Mouse (Mus musculus) heart, embryonic 13.5 days (tissue): ENCODE data around the gene Slc12a4. TPM values are rescaled to one million over a fixed set of nuclear protein-coding genes. Genes with fewer than 3 reads are reported as not detected.
A peak's percentile ranks its signal among the peaks of the same experiment; 100 is the strongest.
"Not testable (repeated sequence)": the region's sequence is repeated elsewhere in the genome, so short reads cannot be mapped to it uniquely, and the experiment has no call there.

ENCODE experiments used
- ATAC-seq: fragments of 200-750 bp; cut with Nextera tagmentation; 2 replicates; pipeline ENCODE4 v1.8.0; 2017; ENCODE audit warnings: moderate TSS enrichment; ENCODE audit not compliant: insufficient number of reproducible peaks, low FRiP score, low TSS enrichment; ENCODE audit errors: extremely low read depth
- H3K27ac ChIP-seq: fragments of 300-500 bp; sonication (generic); replicated peaks from 2 replicates; pipeline ENCODE4 v1.5.1; 2015; ENCODE audit warnings: moderate library complexity, mild to moderate bottlenecking, inconsistent platforms
- H3K27me3 ChIP-seq: fragments of 300-500 bp; sonication (generic); replicated peaks from 2 replicates; pipeline ENCODE4 v1.6.1; 2015; ENCODE audit warnings: mild to moderate bottlenecking, inconsistent platforms
- H3K36me3 ChIP-seq: fragments of 300-500 bp; sonication (generic); 2 replicates; pipeline ENCODE4 v1.6.1; 2015; ENCODE audit warnings: mild to moderate bottlenecking, inconsistent platforms
- H3K4me1 ChIP-seq: fragments of 300-500 bp; sonication (generic); 2 replicates; pipeline ENCODE4 v1.6.1; 2015; ENCODE audit warnings: inconsistent platforms
- H3K4me2 ChIP-seq: fragments of 300-500 bp; sonication (generic); 2 replicates; pipeline ENCODE4 v1.6.1; 2015; ENCODE audit warnings: inconsistent platforms, mild to moderate bottlenecking, moderate library complexity
- H3K4me3 ChIP-seq: fragments of 300-500 bp; sonication (generic); 2 replicates; pipeline ENCODE4 v1.5.1; 2015; ENCODE audit warnings: moderate library complexity, mild to moderate bottlenecking, inconsistent platforms
- H3K9ac ChIP-seq: fragments of 300-500 bp; sonication (generic); 2 replicates; pipeline ENCODE4 v1.6.1; 2015; ENCODE audit warnings: inconsistent platforms, mild to moderate bottlenecking, moderate library complexity
- H3K9me3 ChIP-seq: fragments of 300-500 bp; sonication (generic); 2 replicates; pipeline ENCODE4 v1.6.1; 2016; ENCODE audit warnings: inconsistent platforms
- WGBS: fragments of 180-500 bp; shearing (Covaris S2); methylation state at CpG from one replicate; pipeline ENCODE4 v1.1.7; 2015; ENCODE audit warnings: mixed read lengths; 5-methylcytosine and 5-hydroxymethylcytosine counted together
- polyA plus RNA-seq: library from polyadenylated mRNA; unstranded; fragments of >200 nt; fragmentation: Nextera tagmentation; extraction: Ambion mirVana; gene quantifications from 2 replicates; pipeline ENCODE4 v1.2.1, GENCODE M21; 2015

Slc12a4 gene
- 37.7 and 39.4 TPM in 2 replicates for polyA plus RNA-seq

DNA sequence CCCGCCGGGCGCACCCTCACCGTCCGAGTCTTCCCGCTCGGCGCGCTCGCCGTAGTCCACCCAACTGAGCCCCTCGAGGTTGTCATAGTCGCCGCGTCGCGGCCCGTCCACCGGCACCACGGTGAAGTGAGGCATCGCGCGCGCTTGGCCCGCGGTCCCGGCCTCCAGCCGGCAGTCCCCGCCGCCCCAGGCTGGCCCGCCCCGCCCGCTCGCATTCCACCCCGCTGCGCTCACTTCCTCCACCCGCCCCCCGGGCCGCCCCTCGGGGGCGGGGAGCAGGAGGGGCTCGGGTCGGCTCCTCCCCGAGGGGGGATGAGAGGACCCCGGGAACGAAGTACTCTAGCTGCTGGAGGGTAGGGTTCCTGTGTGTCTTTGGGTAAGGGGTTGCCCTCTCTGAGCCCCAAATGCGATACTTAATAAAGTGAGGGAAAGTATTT lies at the start of gene Slc12a4:
Gene Slc12a4 (minus strand): TSS at position 193 of the 437 bp plus-strand sequence.
- H3K4me1 ChIP-seq = peaks cover 66% of the 10 kb centered on the region
- H3K27me3 ChIP-seq = no peaks in the 10 kb centered on the region
- peak within 1 kb of the TSS; percentile 90 for H3K4me3 ChIP-seq
- peak; percentile 78 for ATAC-seq
- 0 out of 2 replicates have a peak, but pooled peaks cover 6% of the 10 kb centered on the region for H3K36me3 ChIP-seq
- peak within 1 kb of the TSS; percentile 77 for H3K4me2 ChIP-seq
- H3K9me3 ChIP-seq = no peaks in the 10 kb centered on the region
- peak within 1 kb of the TSS; percentile 97 for H3K9ac ChIP-seq
- WGBS = 1% methylated on average over 46 of the region's 47 CpGs
- H3K27ac ChIP-seq = peak within 1 kb of the TSS; percentile 95

- ATAC-seq, H3K9me3 ChIP-seq, H3K27me3 ChIP-seq, H3K27ac ChIP-seq: not testable (repeated sequence)
- Histone ChIP-seq H3K4me3 (peak overlapping the region; percentile 96), H3K4me1 (peaks cover 20% of the 10 kb centered on the region), H3K36me3 (peaks cover 23% of the 10 kb centered on the region), H3K4me2 (peak overlapping the region; percentile 100), H3K9ac (peak overlapping the region; percentile 94)
- 75% methylated on average over 8 of the region's 8 CpGs for WGBS
Measured at GRCm38 (mm10) chr8:106012203-106012602, 46.3 kb upstream of the Slc12a4 start.

- WGBS = 3% methylated on average over 6 of the region's 6 CpGs
- no peaks in the 10 kb centered on the region for H3K27me3 ChIP-seq
- peak within 1 kb of the TSS; percentile 100 for H3K4me2 ChIP-seq
- peaks cover 19% of the 10 kb centered on the region for H3K36me3 ChIP-seq
- peaks cover 20% of the 10 kb centered on the region for H3K4me1 ChIP-seq
- ATAC-seq = no peak
- H3K4me3 ChIP-seq = peak within 1 kb of the TSS; percentile 96
- no peaks in the 10 kb centered on the region for H3K9me3 ChIP-seq
- peak within 1 kb of the TSS; percentile 94 for H3K9ac ChIP-seq
- peak within 1 kb of the TSS; percentile 60 for H3K27ac ChIP-seq
Measured at GRCm38 (mm10) chr8:106011643-106011986, 45.7 kb upstream of the Slc12a4 start, which contains the start of gene Ddx28. TSS of gene Ddx28 (minus strand) at chr8:106011882.

- Histone ChIP-seq H3K36me3 (peaks cover 14% of the 10 kb centered on the region), H3K27me3 (no peaks in the 10 kb centered on the region), H3K9me3 (no peaks in the 10 kb centered on the region), H3K4me2 (peak overlapping the region; percentile 100), H3K27ac (peak overlapping the region; percentile 60), H3K9ac (peak overlapping the region; percentile 94), H3K4me1 (peaks cover 20% of the 10 kb centered on the region), H3K4me3 (peak overlapping the region; percentile 96)
- peak; percentile 82 for ATAC-seq
- 1% methylated on average over 74 of the region's 74 CpGs for WGBS
Measured at GRCm38 (mm10) chr8:106010748-106011642, 45.1 kb upstream of the Slc12a4 start.

- 62% methylated on average over 3 of the region's 3 CpGs for WGBS
- ATAC-seq, H3K4me2 ChIP-seq, H3K27ac ChIP-seq, H3K36me3 ChIP-seq, H3K9me3 ChIP-seq, H3K27me3 ChIP-seq, H3K4me3 ChIP-seq, H3K9ac ChIP-seq: not testable (repeated sequence)
- peaks cover 20% of the 10 kb centered on the region for H3K4me1 ChIP-seq
Measured at GRCm38 (mm10) chr8:106007891-106008290, 42.0 kb upstream of the Slc12a4 start.

GRCm38 (mm10) chr8:106007135-106007534 lies 41.2 kb upstream of the Slc12a4 start:
- no peak for ATAC-seq
- Histone ChIP-seq H3K4me3 (no peak overlapping the region), H3K9me3 (no peaks in the 10 kb centered on the region), H3K27ac (no peak overlapping the region), H3K27me3 (no peaks in the 10 kb centered on the region), H3K4me1 (peaks cover 19% of the 10 kb centered on the region), H3K36me3 (peaks cover 8% of the 10 kb centered on the region; the same call in 1 of the 2 replicates), H3K9ac (no peak overlapping the region), H3K4me2 (no peak overlapping the region)
- 63% methylated on average over 3 of the region's 3 CpGs for WGBS

GRCm38 (mm10) chr8:106006413-106006812 lies 40.5 kb upstream of the Slc12a4 start:
- Histone ChIP-seq H3K9ac (no peak overlapping the region), H3K4me3 (no peak overlapping the region), H3K4me2 (no peak overlapping the region), H3K27me3 (no peaks in the 10 kb centered on the region), H3K27ac (no peak overlapping the region), H3K36me3 (peaks cover 8% of the 10 kb centered on the region; the same call in 1 of the 2 replicates), H3K9me3 (no peaks in the 10 kb centered on the region), H3K4me1 (peaks cover 13% of the 10 kb centered on the region)
- ATAC-seq = no peak
- 81% methylated on average over 4 of the region's 4 CpGs for WGBS

GRCm38 (mm10) chr8:106005875-106006274 lies 40.0 kb upstream of the Slc12a4 start, which contains the start of gene Dpep2nb:
TSS of gene Dpep2nb (minus strand) at chr8:106005975.
- no peak within 1 kb of the TSS for H3K4me2 ChIP-seq
- H3K27ac ChIP-seq = no peak within 1 kb of the TSS
- H3K4me1 ChIP-seq = peaks cover 13% of the 10 kb centered on the region
- H3K36me3 ChIP-seq = peaks cover 8% of the 10 kb centered on the region; the same call in 1 of the 2 replicates
- H3K9ac ChIP-seq = no peak within 1 kb of the TSS
- H3K9me3 ChIP-seq = no peaks in the 10 kb centered on the region
- H3K4me3 ChIP-seq = no peak within 1 kb of the TSS
- ATAC-seq = no peak
- H3K27me3 ChIP-seq = no peaks in the 10 kb centered on the region
- 72% methylated on average over 4 of the region's 4 CpGs for WGBS

DNA sequence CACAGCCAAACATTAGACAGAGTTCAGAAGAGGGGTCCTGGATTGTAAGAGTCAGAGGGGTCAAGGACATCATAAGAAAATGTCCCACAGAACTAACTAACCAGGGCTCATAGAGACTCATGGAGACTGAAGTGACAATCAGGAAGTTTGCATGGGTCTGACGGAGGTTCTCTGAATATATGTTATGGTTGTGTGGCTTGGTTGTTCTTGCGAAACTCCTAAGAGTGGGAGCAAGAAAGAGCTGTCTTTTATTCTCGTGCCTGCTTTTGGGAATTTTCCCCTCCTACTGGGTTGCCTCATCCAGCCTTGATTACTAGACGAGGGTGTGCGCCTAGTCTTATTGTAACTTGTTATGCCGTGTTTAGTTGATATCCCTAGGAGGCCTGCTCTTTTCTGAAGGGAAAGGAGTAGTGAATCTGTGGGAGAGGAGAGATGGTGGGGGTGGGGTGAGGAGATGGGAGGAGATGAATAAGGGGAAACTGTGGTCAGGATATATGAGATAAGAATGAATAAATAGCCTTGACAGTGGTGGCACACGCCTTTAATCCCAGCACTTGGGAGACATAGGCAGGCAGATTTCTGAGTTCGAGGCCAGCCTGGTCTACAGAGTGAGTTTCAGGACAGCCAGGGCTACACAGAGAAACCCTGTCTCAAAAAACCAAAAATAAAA lies 38.8 kb upstream of the Slc12a4 start:
- Histone ChIP-seq H3K36me3 (peaks cover 5% of the 10 kb centered on the region; the same call in 1 of the 2 replicates), H3K27me3 (no peaks in the 10 kb centered on the region), H3K4me3 (no peak overlapping the region), H3K27ac (no peak overlapping the region), H3K9ac (no peak overlapping the region), H3K4me2 (no peak overlapping the region), H3K9me3 (no peaks in the 10 kb centered on the region), H3K4me1 (peaks cover 2% of the 10 kb centered on the region)
- ATAC-seq = no peak
- 66% methylated on average over 8 of the region's 8 CpGs for WGBS

DNA sequence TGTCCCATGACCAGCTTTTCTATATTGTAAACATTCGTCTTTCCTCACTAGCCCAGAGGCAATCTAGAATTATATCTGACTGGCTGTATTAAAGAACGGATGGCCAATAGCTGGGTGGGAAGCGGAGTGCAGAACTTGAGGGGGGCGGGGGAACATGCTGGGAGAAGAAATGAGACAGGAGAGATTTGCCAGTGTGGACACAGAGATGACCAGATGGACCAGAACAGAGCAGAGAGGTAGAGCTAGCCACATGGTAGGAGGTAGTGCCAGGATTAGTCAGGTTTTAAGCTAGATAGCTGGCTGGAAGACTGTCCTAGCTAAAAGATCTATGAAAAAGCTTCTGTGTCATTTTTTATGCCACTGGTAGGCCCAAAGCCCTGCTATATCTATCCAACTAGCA lies 36.0 kb upstream of the Slc12a4 start:
- H3K27me3 ChIP-seq = no peaks in the 10 kb centered on the region
- ATAC-seq = no peak
- H3K9ac ChIP-seq = no peak overlapping the region
- no peaks in the 10 kb centered on the region for H3K4me1 ChIP-seq
- no peak overlapping the region for H3K4me3 ChIP-seq
- 69% methylated on average over 4 of the region's 4 CpGs for WGBS
- no peak overlapping the region for H3K4me2 ChIP-seq
- no peaks in the 10 kb centered on the region for H3K36me3 ChIP-seq
- H3K9me3 ChIP-seq = no peaks in the 10 kb centered on the region
- H3K27ac ChIP-seq = no peak overlapping the region

DNA sequence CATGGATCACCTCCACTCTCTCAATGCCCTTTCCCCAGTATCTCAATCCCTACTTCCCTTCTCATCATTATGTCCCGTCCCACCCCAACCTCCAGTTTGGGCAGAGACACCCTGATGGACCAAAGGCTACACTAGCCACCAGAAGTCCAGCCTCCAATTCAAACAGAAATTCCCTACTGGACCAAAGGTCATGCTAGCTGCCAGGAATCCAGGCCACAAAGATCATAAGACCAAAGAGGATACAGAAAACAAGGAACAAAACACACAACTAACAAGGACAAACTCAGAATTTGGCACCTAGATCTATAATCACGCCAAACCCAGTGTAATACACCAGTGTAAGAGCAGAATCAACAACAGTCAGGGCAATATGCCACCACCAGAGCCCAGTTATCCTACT lies 33.1 kb upstream of the Slc12a4 start:
- no peak overlapping the region for H3K9ac ChIP-seq
- WGBS = 77% methylated on average over 2 of the region's 2 CpGs
- no peaks in the 10 kb centered on the region for H3K36me3 ChIP-seq
- H3K4me3 ChIP-seq = no peak overlapping the region
- H3K4me2 ChIP-seq = no peak overlapping the region
- no peaks in the 10 kb centered on the region for H3K9me3 ChIP-seq
- no peaks in the 10 kb centered on the region for H3K4me1 ChIP-seq
- H3K27me3 ChIP-seq = no peaks in the 10 kb centered on the region; the same call in 1 of the 2 replicates
- H3K27ac ChIP-seq = no peak overlapping the region
- ATAC-seq = no peak
